Mouse (Mus musculus): ENCODE measurements around the gene Slirp. TPM values are rescaled to one million over a fixed set of nuclear protein-coding genes. Genes with fewer than 3 reads are reported as not detected.
A peak's percentile ranks its signal among the peaks of the same experiment; 100 is the strongest.

The Slirp gene
- polyA plus RNA-seq, 1 experiment from 2014 or later, result 268 TPM

DNA sequence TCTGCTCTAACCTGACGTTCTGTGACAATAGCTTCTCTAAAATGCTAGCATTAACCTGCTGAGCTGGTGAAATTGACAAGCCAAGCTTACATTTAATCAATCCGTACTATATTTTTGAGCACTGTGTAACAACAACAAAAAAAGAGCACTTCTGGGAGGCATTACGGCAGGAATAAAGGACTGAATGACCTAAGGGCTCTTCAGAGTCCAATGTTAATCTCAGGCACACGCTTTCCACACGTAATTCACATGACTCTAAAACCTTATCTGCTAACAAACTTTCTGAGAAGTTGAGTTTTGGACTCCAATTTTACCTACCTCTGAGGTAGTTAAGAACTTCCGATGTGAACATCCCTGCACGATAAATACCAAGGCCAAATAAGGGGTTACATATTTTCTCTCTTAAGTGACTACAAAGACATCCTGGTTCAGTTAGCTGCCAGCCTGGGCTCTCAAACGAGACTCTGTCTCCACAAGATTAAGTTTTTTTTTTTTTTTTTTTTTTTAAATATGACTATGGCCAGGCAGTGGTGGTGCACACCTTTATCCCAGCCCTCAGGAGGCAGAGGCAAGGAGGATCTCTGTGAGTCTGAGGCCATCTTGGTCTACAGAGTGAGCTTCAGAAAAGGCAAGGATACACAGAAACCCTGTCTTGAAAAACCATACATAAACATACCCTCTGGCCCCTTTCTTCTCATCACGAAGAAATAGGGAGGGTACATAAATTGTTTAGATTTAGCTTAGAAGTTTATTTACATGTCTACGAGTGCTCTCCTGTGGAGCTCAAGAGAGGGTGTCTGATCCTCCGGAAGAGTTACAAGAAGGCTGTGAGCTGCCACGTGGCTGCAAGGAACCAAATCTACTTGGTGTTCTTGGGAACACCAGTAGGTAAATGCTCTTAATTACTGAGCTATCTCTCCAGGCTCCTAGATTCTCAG is 1.2 kb upstream of the Slirp start:
- peak overlapping the region; percentile 100 for H3K4me3 ChIP-seq
- H3K4me1 ChIP-seq (replicated peaks), result peaks cover 16% of the 10 kb centered on the region; the same call in 1 of the 2 replicates
- H3K4me2 ChIP-seq, result peak overlapping the region; percentile 91
- peaks cover 45% of the 10 kb centered on the region for H3K36me3 ChIP-seq
- peak overlapping the region; percentile 99 for H3K9ac ChIP-seq
- H3K27ac ChIP-seq (ENCODE audit: poor library complexity, severe bottlenecking), result peak overlapping the region; percentile 57; the same call in 1 of the 2 replicates
- 22% methylated on average over 12 of the region's 12 CpGs for WGBS
- no peaks in the 10 kb centered on the region for H3K9me3 ChIP-seq (replicated peaks)
- no peaks in the 10 kb centered on the region for H3K27me3 ChIP-seq (replicated peaks)
- ATAC-seq (ENCODE audit: insufficient number of reproducible peaks, low FRiP score), result no peak

DNA sequence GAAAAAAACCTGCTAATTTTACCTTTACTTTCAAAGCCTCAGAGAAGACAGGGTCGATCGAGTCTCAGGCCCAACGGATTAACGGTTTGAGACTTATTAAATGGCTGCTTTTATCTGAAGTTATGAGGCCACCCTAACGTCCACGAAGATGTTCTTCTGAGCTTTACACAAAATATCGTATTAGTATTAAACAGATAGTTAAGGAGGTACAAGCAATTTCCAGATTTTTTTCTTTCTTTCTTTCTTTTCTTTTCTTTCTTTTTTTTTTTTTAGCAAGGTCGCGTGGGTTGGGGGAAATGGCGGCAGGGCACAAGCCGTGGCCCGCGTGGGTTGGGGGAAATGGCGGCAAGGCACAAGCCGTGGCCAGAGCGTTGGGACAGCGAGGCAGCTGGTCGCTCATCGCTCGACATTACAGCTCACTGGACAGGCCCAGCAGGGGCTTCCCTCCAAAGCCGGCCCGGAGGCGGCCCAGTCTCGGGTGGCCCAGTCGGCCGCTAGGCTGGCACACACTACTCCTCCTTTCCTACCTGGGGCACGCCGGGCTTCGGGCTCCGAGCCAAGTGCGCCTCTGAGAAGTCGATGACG is 489 bp upstream of the Slirp start:
- Histone ChIP-seq H3K4me3 (peak overlapping the region; percentile 100), H3K36me3 (peaks cover 45% of the 10 kb centered on the region), H3K9ac (peak overlapping the region; percentile 99), H3K4me1 (replicated peaks) (peaks cover 16% of the 10 kb centered on the region; the same call in 1 of the 2 replicates), H3K27ac (ENCODE audit: poor library complexity, severe bottlenecking) (peak overlapping the region; percentile 94), H3K9me3 (replicated peaks) (no peaks in the 10 kb centered on the region), H3K4me2 (peak overlapping the region; percentile 91), H3K27me3 (replicated peaks) (no peaks in the 10 kb centered on the region)
- ATAC-seq (ENCODE audit: insufficient number of reproducible peaks, low FRiP score), result peak; percentile 81
- WGBS, result under 1% methylated on average over 33 of the region's 33 CpGs

DNA sequence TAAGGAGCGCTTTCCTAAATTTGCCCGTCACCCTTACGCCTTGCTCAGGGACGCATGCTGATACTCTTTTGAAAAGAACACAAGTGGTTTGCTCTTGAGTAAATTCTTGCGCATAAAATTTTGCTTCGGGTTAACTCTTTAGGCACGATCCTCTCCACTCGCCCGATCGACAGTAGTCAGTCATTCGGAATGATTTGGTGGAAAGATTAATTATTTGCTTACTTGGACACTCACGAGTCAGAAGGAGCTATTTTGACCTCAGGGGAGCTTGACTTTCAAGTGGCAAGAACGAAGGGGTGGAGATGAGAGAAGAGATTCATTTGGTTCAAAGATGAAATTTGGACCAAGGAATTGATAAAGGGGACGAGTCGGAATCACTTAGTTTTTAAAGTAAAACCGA is 515 bp downstream of the Slirp start:
- H3K4me2 ChIP-seq, result peak overlapping the region; percentile 91
- H3K4me3 ChIP-seq, result peak overlapping the region; percentile 100
- ATAC-seq (ENCODE audit: insufficient number of reproducible peaks, low FRiP score), result no peak
- peaks cover 16% of the 10 kb centered on the region; the same call in 1 of the 2 replicates for H3K4me1 ChIP-seq (replicated peaks)
- WGBS, result 3% methylated on average over 16 of the region's 16 CpGs
- no peaks in the 10 kb centered on the region for H3K9me3 ChIP-seq (replicated peaks)
- H3K27me3 ChIP-seq (replicated peaks), result no peaks in the 10 kb centered on the region
- H3K36me3 ChIP-seq, result peaks cover 44% of the 10 kb centered on the region
- H3K27ac ChIP-seq (ENCODE audit: poor library complexity, severe bottlenecking), result no peak overlapping the region
- peak overlapping the region; percentile 99 for H3K9ac ChIP-seq

DNA sequence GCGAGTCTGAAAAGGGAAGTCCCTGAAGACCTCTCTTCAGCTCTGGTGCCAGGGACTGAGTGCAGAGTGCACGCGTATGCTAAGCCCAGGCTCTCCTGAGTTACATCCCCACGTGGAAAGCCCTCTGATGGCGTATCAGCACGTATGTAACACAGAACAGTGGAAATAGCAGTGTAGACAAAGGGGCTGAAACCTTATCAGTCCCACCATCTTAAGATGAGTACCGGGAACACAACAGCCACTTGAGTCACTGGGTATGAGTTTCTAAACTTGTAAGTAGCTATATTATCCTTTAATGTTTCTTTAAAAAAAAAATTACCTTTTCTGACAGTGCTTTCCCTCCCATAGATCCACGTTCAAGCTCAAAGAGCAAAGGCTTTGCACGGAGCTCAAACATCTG is 5.8 kb downstream of the Slirp start:
- no peak overlapping the region for H3K4me2 ChIP-seq
- peaks cover 71% of the 10 kb centered on the region for H3K36me3 ChIP-seq
- no peak overlapping the region for H3K4me3 ChIP-seq
- H3K27me3 ChIP-seq (replicated peaks), result no peaks in the 10 kb centered on the region
- ATAC-seq (ENCODE audit: insufficient number of reproducible peaks, low FRiP score), result no peak
- H3K4me1 ChIP-seq (replicated peaks), result peaks cover 6% of the 10 kb centered on the region; the same call in 1 of the 2 replicates
- H3K27ac ChIP-seq (ENCODE audit: poor library complexity, severe bottlenecking), result no peak overlapping the region
- H3K9ac ChIP-seq, result no peak overlapping the region
- H3K9me3 ChIP-seq (replicated peaks), result no peaks in the 10 kb centered on the region
- WGBS, result 89% methylated on average over 9 of the region's 9 CpGs

DNA sequence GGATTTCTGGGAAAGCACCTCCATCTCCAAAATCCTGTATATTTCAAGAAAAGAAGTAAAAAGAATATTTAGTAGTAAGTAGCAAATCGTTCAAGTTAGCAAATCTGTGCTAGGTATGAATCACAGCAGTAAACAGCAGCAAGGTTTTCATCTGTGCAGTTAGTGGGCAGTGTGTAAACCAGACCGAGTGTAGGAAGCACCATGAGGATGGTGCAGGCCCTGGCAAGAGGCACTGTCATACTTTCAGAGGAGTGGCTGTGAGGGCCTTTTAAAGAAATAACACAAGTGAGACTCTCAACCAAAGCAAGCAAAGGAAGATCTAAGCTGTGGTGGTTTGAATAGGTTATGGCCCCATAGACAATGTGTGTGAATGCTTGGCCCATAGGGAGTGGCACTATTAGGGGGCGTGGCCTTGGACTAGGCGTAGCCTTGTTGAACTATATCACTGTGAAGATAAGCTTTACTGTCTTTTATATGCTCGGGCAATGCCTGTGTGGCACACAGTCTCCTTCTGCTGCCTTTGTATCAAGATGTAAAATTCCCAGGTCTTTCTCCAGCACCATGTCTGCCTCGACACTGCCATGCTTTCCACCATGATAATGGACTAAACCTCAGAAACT is 21.1 kb downstream of the Slirp start:
- H3K4me3 ChIP-seq, result no peak overlapping the region
- no peaks in the 10 kb centered on the region for H3K9me3 ChIP-seq (replicated peaks)
- H3K36me3 ChIP-seq, result peaks cover 75% of the 10 kb centered on the region
- no peak overlapping the region for H3K27ac ChIP-seq (ENCODE audit: poor library complexity, severe bottlenecking)
- 0 out of 2 replicates have a peak, but pooled peaks cover 6% of the 10 kb centered on the region for H3K4me1 ChIP-seq (replicated peaks)
- H3K9ac ChIP-seq, result no peak overlapping the region
- no peaks in the 10 kb centered on the region for H3K27me3 ChIP-seq (replicated peaks)
- no peak overlapping the region for H3K4me2 ChIP-seq
- 76% methylated on average over 6 of the region's 6 CpGs for WGBS
- peak; percentile 18; the same call in 1 of the 2 replicates for ATAC-seq (ENCODE audit: insufficient number of reproducible peaks, low FRiP score)

DNA sequence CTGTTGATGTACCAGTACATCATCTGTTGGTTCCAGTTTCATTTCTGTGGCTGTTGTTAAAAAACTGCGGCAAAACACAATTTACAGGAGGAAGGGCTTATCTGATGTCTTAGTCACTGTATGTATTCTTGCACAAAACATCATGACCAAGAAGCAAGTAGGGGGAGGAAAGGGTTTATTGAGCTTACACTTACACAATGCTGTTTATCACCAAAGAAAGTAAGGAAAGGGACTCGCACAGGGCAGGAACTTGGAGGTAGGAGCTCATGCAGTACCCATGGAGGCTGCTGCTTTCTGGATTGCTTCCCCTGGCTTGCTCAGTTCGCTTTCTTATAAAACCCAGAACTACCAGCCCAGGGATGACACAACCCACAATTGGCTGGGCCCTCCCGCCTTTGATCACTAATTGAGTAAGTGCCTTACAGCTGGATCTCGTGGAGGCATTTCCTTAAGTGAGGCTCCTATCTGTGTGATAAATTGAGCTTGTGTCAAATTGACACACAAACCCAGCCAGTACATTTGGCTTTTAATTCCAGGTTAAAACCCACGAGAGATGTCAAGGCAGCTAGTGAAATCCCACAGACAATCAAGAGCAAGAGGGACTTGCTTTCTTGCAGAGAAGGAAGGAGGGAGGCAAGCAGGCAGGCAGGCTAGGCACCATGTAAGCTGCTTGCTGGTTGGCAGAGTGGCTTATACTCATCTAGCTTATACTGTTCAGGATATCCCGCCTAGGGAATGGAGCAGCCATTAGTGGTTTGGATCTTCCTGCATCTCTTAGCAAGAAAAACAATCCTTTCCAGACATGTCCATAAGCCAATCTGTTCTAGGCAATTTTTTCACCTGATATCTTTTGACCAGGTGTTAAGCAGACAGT is 26.8 kb downstream of the Slirp start:
- ATAC-seq (ENCODE audit: insufficient number of reproducible peaks, low FRiP score), result no peak
- Histone ChIP-seq H3K4me2 (peak overlapping the region; percentile 64), H3K27me3 (replicated peaks) (no peaks in the 10 kb centered on the region), H3K9me3 (replicated peaks) (no peaks in the 10 kb centered on the region), H3K27ac (ENCODE audit: poor library complexity, severe bottlenecking) (no peak overlapping the region), H3K4me3 (peak overlapping the region; percentile 89), H3K36me3 (peaks cover 24% of the 10 kb centered on the region), H3K4me1 (replicated peaks) (peaks cover 11% of the 10 kb centered on the region), H3K9ac (peak overlapping the region; percentile 37; the same call in 1 of the 2 replicates)
- 60% methylated on average over 7 of the region's 7 CpGs for WGBS

DNA sequence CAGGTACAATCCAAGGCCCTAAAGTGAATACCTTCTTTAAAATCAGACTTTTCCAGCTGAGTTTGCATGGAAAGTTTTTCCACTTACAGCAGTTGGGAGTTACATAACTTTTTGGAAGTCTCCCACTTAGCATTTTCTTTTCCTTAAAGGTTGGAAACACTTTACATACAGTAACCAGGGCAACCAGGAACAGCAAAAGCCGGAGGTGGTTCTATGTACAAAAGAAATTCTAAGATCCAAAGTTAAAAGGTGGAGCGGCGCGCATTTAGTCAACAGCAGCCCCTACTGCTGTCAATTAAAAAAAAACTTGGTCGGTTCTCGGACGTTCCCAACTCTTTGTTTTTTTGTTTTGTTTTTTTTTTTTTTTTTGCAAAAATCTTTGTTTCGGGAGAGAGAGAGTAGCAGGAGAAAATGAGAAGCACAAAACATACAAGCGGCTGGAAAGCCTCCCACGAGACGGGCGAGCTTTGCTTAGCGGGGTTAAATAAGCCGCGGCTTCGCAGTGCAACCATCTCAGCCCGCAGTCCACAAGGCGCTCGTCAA is 27.8 kb downstream of the Slirp start:
- ATAC-seq (ENCODE audit: insufficient number of reproducible peaks, low FRiP score), result no peak; the same call in 1 of the 2 replicates

DNA sequence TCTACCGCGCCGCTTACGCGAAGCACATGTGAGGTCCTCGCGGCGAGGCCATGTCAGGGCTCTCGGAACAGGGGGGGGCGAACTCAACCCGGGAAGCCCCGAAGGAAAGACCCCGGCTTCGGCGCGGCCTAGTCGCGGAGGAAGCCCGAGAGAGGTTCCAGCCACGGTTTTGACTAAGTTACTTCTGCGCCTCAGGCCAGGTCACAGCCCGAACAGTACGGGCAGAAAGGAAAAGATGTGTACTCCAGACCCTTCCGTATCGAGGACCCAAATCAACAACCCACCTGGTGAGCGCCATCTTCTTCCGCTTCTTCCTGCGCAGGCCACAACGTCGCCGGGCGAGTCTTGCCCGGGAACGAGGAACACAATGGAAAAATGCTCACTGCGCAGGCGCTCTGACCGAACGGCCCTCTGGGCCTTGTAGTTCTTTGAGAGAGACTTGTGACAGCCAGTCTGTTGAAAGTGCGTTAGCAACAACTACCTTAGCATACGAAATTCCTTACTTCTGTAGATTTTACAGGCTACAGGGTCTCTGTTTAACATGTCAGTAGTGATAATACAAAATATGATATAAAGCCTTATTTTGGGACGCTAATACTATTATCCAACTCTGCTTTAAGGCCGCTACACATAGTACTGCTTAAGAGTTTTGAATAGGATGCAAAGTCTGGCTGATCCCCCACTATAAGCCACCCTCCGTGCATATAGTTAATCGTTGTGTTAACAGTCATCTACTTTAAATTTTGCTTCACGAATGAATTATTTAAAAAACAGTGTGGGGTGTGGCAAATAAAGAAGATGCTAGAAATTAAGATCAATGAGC is 28.5 kb downstream of the Slirp start, which contains the start of gene Snw1:
Gene Snw1 (minus strand): TSS at position 311 of the 823 bp plus-strand sequence.
- peak; percentile 94 for ATAC-seq (ENCODE audit: insufficient number of reproducible peaks, low FRiP score)
- no peaks in the 10 kb centered on the region for H3K9me3 ChIP-seq (replicated peaks)
- H3K27ac ChIP-seq (ENCODE audit: poor library complexity, severe bottlenecking), result peak within 1 kb of the TSS; percentile 73
- no peaks in the 10 kb centered on the region for H3K27me3 ChIP-seq (replicated peaks)
- WGBS, result 3% methylated on average over 45 of the region's 45 CpGs
- peaks cover 15% of the 10 kb centered on the region for H3K36me3 ChIP-seq
- H3K4me1 ChIP-seq (replicated peaks), result peaks cover 11% of the 10 kb centered on the region
- peak within 1 kb of the TSS; percentile 89 for H3K4me3 ChIP-seq
- H3K9ac ChIP-seq, result peak within 1 kb of the TSS; percentile 88
- peak within 1 kb of the TSS; percentile 64 for H3K4me2 ChIP-seq

More for the DNA sequence above, 27.8 kb downstream of the Slirp start:
- WGBS, result under 1% methylated on average over 19 of the region's 19 CpGs
- H3K36me3 ChIP-seq, result peaks cover 22% of the 10 kb centered on the region
- H3K27me3 ChIP-seq (replicated peaks), result no peaks in the 10 kb centered on the region
- H3K9ac ChIP-seq, result peak overlapping the region; percentile 88
- H3K9me3 ChIP-seq (replicated peaks), result no peaks in the 10 kb centered on the region
- H3K4me1 ChIP-seq (replicated peaks), result peaks cover 11% of the 10 kb centered on the region
- H3K27ac ChIP-seq (ENCODE audit: poor library complexity, severe bottlenecking), result peak overlapping the region; percentile 73
- peak overlapping the region; percentile 64 for H3K4me2 ChIP-seq
- peak overlapping the region; percentile 89 for H3K4me3 ChIP-seq

DNA sequence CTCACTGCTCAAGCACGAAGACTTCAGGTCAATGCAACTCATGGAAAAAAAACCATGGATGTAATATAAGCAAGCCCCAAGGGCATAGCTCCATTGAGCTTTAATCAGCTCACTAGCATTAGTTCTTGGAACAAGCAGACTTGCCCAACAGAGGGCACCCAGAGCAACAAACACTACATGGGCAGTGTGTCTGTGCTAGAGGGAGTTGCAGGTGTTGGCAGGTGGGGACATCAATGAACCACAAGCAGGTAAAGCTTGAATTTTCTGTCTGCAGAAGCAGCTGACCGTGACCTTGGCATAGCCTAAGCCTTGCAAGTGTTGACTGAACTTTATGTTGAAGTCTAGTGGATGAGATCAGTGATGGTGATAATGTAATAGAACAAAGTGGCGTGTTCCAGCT is 31.1 kb downstream of the Slirp start:
- Histone ChIP-seq H3K4me2 (no peak overlapping the region), H3K9me3 (replicated peaks) (no peaks in the 10 kb centered on the region), H3K27ac (ENCODE audit: poor library complexity, severe bottlenecking) (no peak overlapping the region), H3K27me3 (replicated peaks) (no peaks in the 10 kb centered on the region), H3K36me3 (peaks cover 1% of the 10 kb centered on the region; the same call in 1 of the 2 replicates), H3K9ac (no peak overlapping the region), H3K4me1 (replicated peaks) (peaks cover 11% of the 10 kb centered on the region), H3K4me3 (no peak overlapping the region)
- WGBS, result 68% methylated on average over 3 of the region's 3 CpGs
- no peak for ATAC-seq (ENCODE audit: insufficient number of reproducible peaks, low FRiP score)

Measured in heart, embryonic 12.5 days (tissue).